Mouse (Mus musculus): Measurements from ENCODE around the gene Hspa4l.

Hspa4l gene

DNA sequence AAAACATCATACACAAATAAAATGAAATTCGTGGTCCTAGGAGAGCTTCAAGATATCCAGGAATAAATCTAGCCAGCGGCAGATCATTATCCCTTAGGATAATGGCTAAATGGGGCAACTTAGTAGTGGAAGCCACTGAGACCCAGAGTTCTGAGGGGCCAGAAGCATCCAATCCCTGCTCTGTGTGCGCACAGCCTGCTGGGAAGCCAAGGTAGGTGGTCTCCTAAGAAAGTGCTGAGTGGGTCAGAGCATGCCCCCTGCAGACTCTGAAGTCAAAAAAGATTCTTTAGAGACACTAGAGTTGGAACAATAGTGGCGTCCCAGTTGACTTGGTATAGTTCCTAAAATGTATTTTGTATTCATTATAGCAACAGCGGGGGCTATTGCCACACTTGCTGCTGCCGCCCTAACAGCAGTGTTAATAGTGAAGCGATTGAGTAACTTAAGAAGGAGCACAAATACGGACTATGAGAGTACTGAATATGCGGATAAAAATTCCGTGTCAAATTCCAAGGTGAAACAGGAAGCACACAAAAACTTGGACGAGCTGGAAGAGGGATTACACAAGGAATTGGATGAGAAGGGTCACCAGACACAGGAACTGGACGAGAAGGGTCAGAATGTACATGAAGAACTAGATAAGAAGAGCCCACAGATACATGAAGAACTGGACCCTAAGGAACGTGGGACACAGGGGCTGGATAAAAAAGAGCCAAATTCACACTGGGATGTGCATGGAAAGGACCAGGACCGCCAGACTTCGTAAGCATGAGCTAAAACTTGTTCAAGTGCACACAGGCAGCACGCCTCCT lies at the start of gene Hspa4l:
TSS of gene Hspa4l (plus strand) at position 472 of the 812 bp plus-strand sequence.
- no peak for DNase-seq

DNA sequence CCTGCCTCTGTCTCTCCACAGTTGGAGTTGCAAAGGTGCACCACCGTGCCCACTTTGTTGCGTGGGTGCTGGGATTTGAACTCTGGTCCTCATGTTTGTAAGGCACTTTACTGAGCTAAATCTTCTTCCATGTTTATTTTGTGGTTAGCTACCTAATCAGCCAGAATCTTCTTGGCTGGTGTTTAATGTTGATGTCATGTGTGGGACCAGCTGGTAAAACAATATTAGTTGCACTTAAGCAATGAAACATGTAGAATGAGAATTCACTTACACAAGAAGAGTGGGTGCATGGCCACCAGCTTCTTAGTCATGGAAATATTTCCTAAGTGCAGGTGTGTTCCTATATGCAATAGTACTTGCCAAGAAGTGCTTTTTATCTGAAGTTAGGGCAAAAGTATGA lies 49.1 kb upstream of the Hspa4l start:
- DNase-seq = no peak

DNA sequence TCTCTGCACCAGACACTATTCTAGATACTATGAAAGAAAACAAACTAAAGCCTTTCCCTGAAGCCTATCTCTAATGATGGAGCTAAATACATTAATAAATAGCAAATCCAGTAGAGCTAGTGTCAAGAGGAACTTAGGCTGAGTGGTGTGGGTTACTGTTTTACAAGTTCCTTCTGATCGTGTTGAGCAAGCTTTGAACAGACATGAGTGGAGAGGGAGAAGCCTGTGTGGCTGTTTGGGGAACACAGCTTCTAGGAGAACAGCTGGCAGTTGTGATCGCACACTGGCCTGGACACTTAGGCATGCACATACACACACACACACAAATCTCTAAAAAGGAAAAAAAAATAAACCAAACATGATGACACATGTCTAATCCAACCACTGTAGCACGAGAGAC lies 45.5 kb upstream of the Hspa4l start:
- no peak for DNase-seq

GRCm38 (mm10) chr3:40704816-40705430 lies 39.4 kb upstream of the Hspa4l start:
- peak; percentile 57 for DNase-seq

GRCm38 (mm10) chr3:40708655-40709054 lies 35.6 kb upstream of the Hspa4l start, which contains the start of gene Slc25a31:
Gene Slc25a31 (plus strand): TSS chr3:40708855.
- no peak for DNase-seq

GRCm38 (mm10) chr3:40716056-40716455 lies 28.2 kb upstream of the Hspa4l start:
- no peak for DNase-seq

DNA sequence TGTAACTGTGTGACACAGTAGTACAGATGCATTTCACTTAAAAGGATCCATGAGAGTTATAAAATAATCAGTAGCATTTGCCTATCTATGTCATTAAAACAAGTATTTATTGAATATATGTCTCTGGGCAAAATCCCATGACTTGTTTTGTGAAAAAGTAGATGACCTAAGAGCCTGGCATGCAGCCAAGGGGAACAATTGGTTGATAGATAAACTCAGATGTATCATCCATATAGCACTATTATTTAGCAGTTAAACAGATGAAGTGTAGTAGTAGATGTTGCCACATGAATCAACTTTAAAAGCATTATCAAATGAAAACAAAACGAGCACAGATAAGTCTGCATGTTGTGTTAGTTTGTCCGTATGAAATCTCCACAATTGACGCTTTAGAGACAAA lies 25.3 kb upstream of the Hspa4l start:
- no peak for DNase-seq

- DNase-seq = no peak
Observed at GRCm38 (mm10) chr3:40738381-40738912, 5.8 kb upstream of the Hspa4l start.

DNA sequence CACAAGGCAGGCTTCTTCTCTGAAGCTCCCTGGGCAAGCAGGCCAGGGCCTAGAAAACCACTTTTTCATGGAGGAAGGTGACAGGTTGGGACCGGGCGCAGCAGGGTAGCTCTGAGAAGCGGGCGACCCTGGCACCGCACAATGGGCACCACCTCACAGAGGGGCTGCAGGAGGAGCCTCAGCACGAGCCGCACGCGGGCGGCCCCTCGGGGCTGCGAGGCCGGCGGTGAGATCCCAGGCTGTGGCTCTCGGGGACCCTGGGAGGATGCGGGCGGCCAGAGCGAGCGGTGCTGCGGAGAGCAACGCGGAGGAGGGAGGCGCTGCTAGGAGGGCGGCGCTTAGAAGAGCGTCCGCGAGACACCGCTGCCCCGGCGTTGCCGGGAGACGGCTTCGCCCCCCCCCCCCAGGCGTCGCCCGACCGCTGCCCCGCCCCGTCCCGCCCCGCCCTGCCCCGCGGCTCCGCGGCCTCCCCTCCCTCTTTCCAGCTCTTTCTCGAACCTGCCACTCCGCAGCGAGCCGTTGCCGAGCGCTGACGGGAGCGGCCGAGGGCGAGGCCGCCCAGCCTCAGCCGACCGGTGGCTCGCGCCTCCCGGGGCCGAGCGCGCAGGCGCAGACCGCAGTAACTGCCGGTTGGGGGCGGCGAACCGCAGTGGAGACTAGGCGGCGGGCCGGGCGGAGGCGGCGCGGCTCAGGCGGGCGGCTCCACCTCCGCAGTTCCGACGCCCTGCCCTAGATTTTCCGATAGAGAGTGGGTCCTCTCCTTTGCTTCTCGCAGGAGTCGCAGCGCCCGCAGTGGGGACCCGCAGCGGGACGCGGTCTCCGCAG lies 753 bp downstream of the Hspa4l start:
- peak; percentile 89 for DNase-seq

- peak; percentile 4 for DNase-seq
Observed at GRCm38 (mm10) chr3:40745661-40746547, 1.6 kb downstream of the Hspa4l start.

DNA sequence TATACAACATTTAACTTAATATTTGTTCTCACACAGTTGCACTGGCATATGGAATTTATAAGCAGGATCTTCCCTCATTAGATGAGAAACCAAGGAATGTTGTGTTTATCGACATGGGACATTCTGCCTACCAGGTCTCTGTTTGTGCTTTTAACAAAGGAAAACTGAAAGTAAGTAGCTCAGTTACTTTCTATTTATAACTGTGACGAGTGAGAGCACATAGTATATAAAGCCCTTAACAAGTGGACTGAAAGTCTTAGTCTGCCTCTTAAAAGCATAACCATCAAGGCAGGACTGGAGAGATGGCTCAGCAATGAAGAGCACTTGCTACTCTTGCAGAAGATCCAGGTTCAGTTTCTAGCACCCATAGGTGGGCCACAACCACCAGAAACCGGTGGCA lies 16.5 kb downstream of the Hspa4l start:
- DNase-seq = no peak

GRCm38 (mm10) chr3:40761312-40761711 lies 17.0 kb downstream of the Hspa4l start:
- no peak for DNase-seq

- DNase-seq = no peak
Observed at GRCm38 (mm10) chr3:40793783-40794182, 49.5 kb downstream of the Hspa4l start.

- DNase-seq = no peak
Observed at GRCm38 (mm10) chr3:40798054-40798453, 53.8 kb downstream of the Hspa4l start.

DNA sequence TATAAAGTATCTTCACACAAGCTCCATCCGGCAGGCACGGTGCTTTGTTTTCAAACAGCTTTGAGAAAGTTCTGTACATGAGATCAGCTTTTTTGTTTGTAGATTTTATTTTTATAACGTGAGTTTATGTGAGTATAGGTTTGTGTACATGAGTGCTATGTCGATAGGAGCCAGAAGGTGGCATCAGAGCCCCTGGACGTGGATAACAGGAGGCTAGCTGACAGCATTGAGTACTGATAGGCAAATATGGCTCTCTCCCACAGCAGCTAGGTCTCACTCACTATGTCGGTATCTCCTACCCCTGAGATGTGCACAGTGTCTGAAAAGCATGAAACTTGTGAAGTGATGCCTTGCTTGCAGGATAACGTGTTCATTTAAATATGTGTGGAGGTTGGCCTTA lies 54.2 kb downstream of the Hspa4l start:
- DNase-seq = peak; percentile 29

- peak; percentile 95 for DNase-seq
Observed at GRCm38 (mm10) chr3:40799530-40800372, 55.5 kb downstream of the Hspa4l start, which contains the start of gene Plk4. Gene Plk4 (plus strand): TSS chr3:40800019.

DNA sequence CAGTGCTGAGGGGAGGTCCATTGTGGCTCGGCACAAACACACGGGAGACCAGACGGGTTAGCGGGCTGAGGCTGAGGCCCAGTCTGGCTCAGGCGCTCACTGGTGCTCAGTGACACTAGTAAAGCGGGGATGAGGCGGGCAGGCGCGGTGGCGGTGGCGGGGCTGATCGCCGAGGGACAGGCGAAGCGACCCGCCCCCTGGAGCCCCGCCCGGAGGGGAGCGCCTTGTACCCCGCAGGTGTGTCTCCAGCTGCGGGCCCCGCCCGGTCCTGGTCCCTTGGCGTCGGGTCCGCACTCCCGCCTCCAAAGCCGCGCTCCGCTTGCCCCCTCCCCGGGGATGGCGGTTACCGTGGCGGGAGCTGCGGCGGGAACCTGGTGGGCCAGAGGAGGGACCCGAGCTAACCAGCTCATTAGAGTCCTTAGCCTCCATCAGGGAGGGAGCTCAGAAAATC lies 56.1 kb downstream of the Hspa4l start:
- peak; percentile 27 for DNase-seq

- DNase-seq = no peak
Observed at GRCm38 (mm10) chr3:40806871-40807270, 62.6 kb downstream of the Hspa4l start.

- DNase-seq = no peak
Observed at GRCm38 (mm10) chr3:40808686-40809085, 64.4 kb downstream of the Hspa4l start.

DNA sequence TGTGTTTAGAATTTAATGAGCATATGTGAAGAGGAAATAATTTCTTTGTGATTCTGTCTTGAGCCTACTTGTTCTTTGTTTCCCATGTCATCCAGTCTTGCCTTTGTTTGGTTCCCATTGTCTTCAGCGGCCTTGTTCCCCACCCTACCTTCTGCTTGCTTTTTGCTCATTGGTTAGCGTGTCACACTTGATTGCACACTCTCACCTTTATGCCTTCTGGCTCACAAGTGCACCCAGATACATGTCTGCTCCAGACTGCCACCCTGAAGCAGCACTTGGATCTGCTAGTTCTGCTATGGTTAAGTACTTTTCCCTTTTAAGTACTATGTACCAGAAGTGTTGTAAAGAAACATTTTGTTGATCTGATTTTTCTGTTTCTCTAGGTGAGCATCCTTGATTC lies 65.6 kb downstream of the Hspa4l start:
- DNase-seq = no peak

- no peak for DNase-seq
Observed at GRCm38 (mm10) chr3:40813275-40813674, 69.0 kb downstream of the Hspa4l start.
